Mouse (Mus musculus) gastrocnemius, postnatal 14 days (tissue): Measurements from ENCODE around the gene Tas2r144. TPM values are rescaled to one million over a fixed set of nuclear protein-coding genes. Genes with fewer than 3 reads are reported as not detected.
A peak's percentile ranks its signal among the peaks of the same experiment; 100 is the strongest.

ENCODE experiments used
- DNase-seq: peaks from one replicate; pipeline ENCODE4 v3.0.0; 2021; ENCODE audit warnings: mixed read lengths
- intact Hi-C: fragments of 180-260 bp; cut with DNase I; formaldehyde crosslinking; loops from one replicate; pipeline ENCODE4 v1.15.1; 2025; ENCODE audit warnings: low total_unique reads
- long read RNA-seq, 2 experiments: library from polyadenylated mRNA; stranded (forward); transcript quantifications; one replicate each; pipeline ENCODE4 v2.0.0; 2021
- total RNA-seq, 2 experiments: library from RNA; stranded (reverse); gene quantifications; 2 replicates each; pipeline ENCODE4 v1.2.3; 2021

Tas2r144 gene
- not detected for total RNA-seq
- long read RNA-seq, experiment 1, result 0 reads
- long read RNA-seq, experiment 2, result 0 reads

GRCm38 (mm10) chr6:42215028-42215427 lies at the start of gene Tas2r144:
Tas2r144 (plus strand) TSS chr6:42215328.
- DNase-seq, result no peak
- intact Hi-C loops, result no loop called here

- intact Hi-C loops, result no loop called here
- no peak for DNase-seq
Measured at GRCm38 (mm10) chr6:42182462-42182861, 32.7 kb upstream of the Tas2r144 start.

- no peak for DNase-seq
- intact Hi-C loops, result no loop called here
Measured at GRCm38 (mm10) chr6:42186230-42186629, 28.9 kb upstream of the Tas2r144 start.

- intact Hi-C loops, result no loop called here
- DNase-seq, result no peak
Measured at GRCm38 (mm10) chr6:42197710-42198109, 17.4 kb upstream of the Tas2r144 start.

GRCm38 (mm10) chr6:42199498-42199897 lies 15.6 kb upstream of the Tas2r144 start:
- intact Hi-C loops, result no loop called here
- DNase-seq, result no peak

- intact Hi-C loops, result loop anchor here (10.0 kb wide), 1 partner anchor 103 kb away; the partner anchor contains the start of gene Fam131b
- DNase-seq, result no peak
Measured at GRCm38 (mm10) chr6:42222286-42222685, 7.2 kb downstream of the Tas2r144 start.

GRCm38 (mm10) chr6:42225046-42225445 lies 9.9 kb downstream of the Tas2r144 start:
- DNase-seq, result no peak
- intact Hi-C loops, result loop anchor here (5.0 to 10.0 kb wide), 3 partner anchors 37 to 357 kb away; partner anchors contain the start of genes Casp2, Fam131b and Tmem139

- intact Hi-C loops, result loop anchor here (5.0 to 10.0 kb wide), 3 partner anchors 35 to 355 kb away; partner anchors contain the start of genes Casp2, Fam131b and Tmem139
- peak; percentile 51 for DNase-seq
Measured at GRCm38 (mm10) chr6:42227240-42228101, 12.3 kb downstream of the Tas2r144 start.

- no peak for DNase-seq
- intact Hi-C loops, result loop anchor here (5.0 to 10.0 kb wide), 3 partner anchors 33 to 353 kb away; partner anchors contain the start of genes Casp2, Fam131b and Tmem139
Measured at GRCm38 (mm10) chr6:42229610-42230009, 14.5 kb downstream of the Tas2r144 start.

- no peak for DNase-seq
- intact Hi-C loops, result no loop called here
Measured at GRCm38 (mm10) chr6:42231191-42231590, 16.1 kb downstream of the Tas2r144 start.

GRCm38 (mm10) chr6:42237276-42237805 lies 22.2 kb downstream of the Tas2r144 start:
- no peak for DNase-seq
- intact Hi-C loops, result no loop called here

- DNase-seq, result no peak
- intact Hi-C loops, result no loop called here
Measured at GRCm38 (mm10) chr6:42241311-42242045, 26.4 kb downstream of the Tas2r144 start.

- DNase-seq, result peak; percentile 75
- intact Hi-C loops, result no loop called here
Measured at GRCm38 (mm10) chr6:42245711-42246353, 30.7 kb downstream of the Tas2r144 start, which contains the start of gene Gstk1. Gstk1 (plus strand) TSS chr6:42245935.

GRCm38 (mm10) chr6:42247173-42247572 lies 32.0 kb downstream of the Tas2r144 start:
- intact Hi-C loops, result no loop called here
- DNase-seq, result no peak

- intact Hi-C loops, result no loop called here
- DNase-seq, result no peak
Measured at GRCm38 (mm10) chr6:42247981-42248380, 32.9 kb downstream of the Tas2r144 start.

- intact Hi-C loops, result no loop called here
- no peak for DNase-seq
Measured at GRCm38 (mm10) chr6:42251791-42252190, 36.7 kb downstream of the Tas2r144 start.

- intact Hi-C loops, result no loop called here
- DNase-seq, result no peak
Measured at GRCm38 (mm10) chr6:42253103-42253502, 38.0 kb downstream of the Tas2r144 start.

GRCm38 (mm10) chr6:42257303-42257863 lies 42.3 kb downstream of the Tas2r144 start:
- intact Hi-C loops, result no loop called here
- peak; percentile 38 for DNase-seq

- intact Hi-C loops, result loop anchor here (5.0 kb wide), 1 partner anchor 33 kb away; no protein-coding TSS in a partner anchor
- DNase-seq, result no peak
Measured at GRCm38 (mm10) chr6:42260430-42260829, 45.3 kb downstream of the Tas2r144 start.
